Mouse (Mus musculus) MEL (cell line): Measurements from ENCODE around the gene Eci1. TPM values are rescaled to one million over a fixed set of nuclear protein-coding genes. Genes with fewer than 3 reads are reported as not detected.
A peak's percentile ranks its signal among the peaks of the same experiment; 100 is the strongest.

Experiments used
- DNase-seq: peaks from one replicate; pipeline ENCODE4 v3.0.0; 2011; ENCODE audit warnings: low read depth, low spot score
- H3K27ac ChIP-seq: 2 replicates; pipeline ENCODE4 v1.5.1; 2012; ENCODE audit warnings: low read depth, mild to moderate bottlenecking, control low read depth, low read length, moderate library complexity; ENCODE audit not compliant: control insufficient read depth
- H3K27me3 ChIP-seq, 2 experiments: fragments of 150-350 bp in 1 of 2; sonication (generic) in 1 of 2; 2 replicates each; pipeline ENCODE4 v1.6.1; 2012; ENCODE audit warnings: low read length in 2 of 2, mild to moderate bottlenecking in 2 of 2, improper control_type of control experiment in 1 of 2, moderate library complexity in 1 of 2; ENCODE audit not compliant: insufficient read depth in 2 of 2, control insufficient read depth in 1 of 2
- H3K36me3 ChIP-seq, 2 experiments: 2 replicates each; pipeline ENCODE4 v1.6.1; 2012 to 2014; ENCODE audit warnings: low read length in 2 of 2, improper control_type of control experiment in 1 of 2, inconsistent platforms in 1 of 2, mild to moderate bottlenecking in 1 of 2; ENCODE audit not compliant: insufficient read depth in 2 of 2, control insufficient read depth in 1 of 2
- H3K4me1 ChIP-seq, 2 experiments: fragments of 150-350 bp in 1 of 2; sonication (generic) in 1 of 2; 2 replicates each; pipeline ENCODE4 v1.6.1; 2012; ENCODE audit warnings: low read length in 2 of 2, improper control_type of control experiment in 1 of 2, mild to moderate bottlenecking in 1 of 2; ENCODE audit not compliant: insufficient read depth in 2 of 2, control insufficient read depth in 1 of 2
- H3K4me3 ChIP-seq, 2 experiments: fragments of 150-350 bp in 1 of 2; sonication (generic) in 1 of 2; 2 replicates each; pipeline ENCODE4 v1.5.1; 2012; ENCODE audit warnings: low read depth in 2 of 2, low read length in 2 of 2, mild to moderate bottlenecking in 2 of 2, moderate library complexity in 2 of 2, control low read depth in 1 of 2, improper control_type of control experiment in 1 of 2; ENCODE audit not compliant: control insufficient read depth in 1 of 2, insufficient read depth in 1 of 2
- H3K79me2 ChIP-seq: 2 replicates; pipeline ENCODE4 v1.6.1; 2012; ENCODE audit warnings: mild to moderate bottlenecking, low read length, moderate library complexity; ENCODE audit not compliant: control insufficient read depth, poor library complexity, insufficient read depth
- H3K9ac ChIP-seq: 2 replicates; pipeline ENCODE4 v1.6.1; 2012; ENCODE audit warnings: low read depth, mild to moderate bottlenecking, control low read depth, low read length, moderate library complexity; ENCODE audit not compliant: control insufficient read depth, poor library complexity, severe bottlenecking
- H3K9me3 ChIP-seq: fragments of 150-350 bp; sonication (generic); replicated peaks from 2 replicates; pipeline ENCODE4 v1.6.1; 2012; ENCODE audit warnings: mild to moderate bottlenecking, low read length, improper control_type of control experiment, moderate library complexity; ENCODE audit not compliant: insufficient read depth
- BHLHE40 ChIP-seq: IDR thresholded peaks from 2 replicates; pipeline ENCODE4 v1.6.1; 2012; ENCODE audit warnings: low read depth, mild to moderate bottlenecking, inconsistent platforms, low read length, improper control_type of control experiment, borderline replicate concordance
- CHD1 ChIP-seq: IDR thresholded peaks from 2 replicates; pipeline ENCODE4 v1.6.1; 2012; ENCODE audit warnings: low read depth, mild to moderate bottlenecking, inconsistent platforms, low read length, improper control_type of control experiment
- CHD2 ChIP-seq: IDR thresholded peaks from 2 replicates; pipeline ENCODE4 v1.6.1; 2011; ENCODE audit warnings: low read length, improper control_type of control experiment
- CTCF ChIP-seq, 3 experiments: IDR thresholded peaks in 2 of 3; conservative IDR thresholded peaks in 1 of 3; 2 replicates each; pipeline ENCODE4 v1.5.1; 2011 to 2012; ENCODE audit warnings: low read length in 3 of 3, low read depth in 2 of 3, mild to moderate bottlenecking in 2 of 3, improper control_type of control experiment in 1 of 3, inconsistent platforms in 1 of 3, mixed read lengths in 1 of 3, moderate library complexity in 1 of 3; ENCODE audit not compliant: control insufficient read depth in 1 of 3, insufficient read depth in 1 of 3, poor library complexity in 1 of 3, severe bottlenecking in 1 of 3
- ELF1 ChIP-seq: IDR thresholded peaks from 2 replicates; pipeline ENCODE4 v1.6.1; 2014; ENCODE audit warnings: low read depth, mild to moderate bottlenecking, inconsistent platforms, low read length, improper control_type of control experiment, moderate library complexity
- GABPA ChIP-seq: IDR thresholded peaks from 2 replicates; pipeline ENCODE4 v1.6.1; 2012; ENCODE audit warnings: low read depth, mild to moderate bottlenecking, inconsistent platforms, low read length, improper control_type of control experiment, moderate library complexity
- GATA1 ChIP-seq: IDR thresholded peaks from 2 replicates; pipeline ENCODE4 v1.6.1; 2011; ENCODE audit warnings: low read depth, low read length, improper control_type of control experiment
- HCFC1 ChIP-seq: IDR thresholded peaks from 2 replicates; pipeline ENCODE4 v1.6.1; 2012; ENCODE audit warnings: low read depth, mild to moderate bottlenecking, inconsistent platforms, low read length, improper control_type of control experiment, moderate library complexity
- MAFK ChIP-seq: IDR thresholded peaks from 2 replicates; pipeline ENCODE4 v1.6.1; 2011; ENCODE audit warnings: low read depth, mild to moderate bottlenecking, low read length, improper control_type of control experiment, borderline replicate concordance
- MAZ ChIP-seq: IDR thresholded peaks from 2 replicates; pipeline ENCODE4 v1.6.1; 2012; ENCODE audit warnings: low read depth, mild to moderate bottlenecking, inconsistent platforms, low read length, improper control_type of control experiment
- MXI1 ChIP-seq: IDR thresholded peaks from 2 replicates; pipeline ENCODE4 v1.6.1; 2011; ENCODE audit warnings: mild to moderate bottlenecking, low read depth, low read length, improper control_type of control experiment
- MYB ChIP-seq: IDR thresholded peaks from 2 replicates; pipeline ENCODE4 v1.6.1; 2011; ENCODE audit warnings: mild to moderate bottlenecking, low read depth, low read length, improper control_type of control experiment
- NELFE ChIP-seq: IDR thresholded peaks from 2 replicates; pipeline ENCODE4 v1.6.1; 2011; ENCODE audit warnings: low read depth, low read length, improper control_type of control experiment
- POLR2AphosphoS2 ChIP-seq: IDR thresholded peaks from 2 replicates; pipeline ENCODE4 v1.6.1; 2011; ENCODE audit warnings: low read length, improper control_type of control experiment
- POLR2AphosphoS5 ChIP-seq: IDR thresholded peaks from 2 replicates; pipeline ENCODE4 v1.6.1; 2012; ENCODE audit warnings: low read depth, borderline replicate concordance, mild to moderate bottlenecking, inconsistent platforms, low read length, moderate library complexity, mixed read lengths
- RAD21 ChIP-seq: IDR thresholded peaks from 2 replicates; pipeline ENCODE4 v1.6.1; 2011; ENCODE audit warnings: mild to moderate bottlenecking, low read depth, low read length, improper control_type of control experiment
- SIN3A ChIP-seq: IDR thresholded peaks from 2 replicates; pipeline ENCODE4 v1.6.1; 2012; ENCODE audit warnings: low read length, improper control_type of control experiment, inconsistent platforms
- SMC3 ChIP-seq: IDR thresholded peaks from 2 replicates; pipeline ENCODE4 v1.6.1; 2011; ENCODE audit warnings: low read depth, low read length, improper control_type of control experiment
- TAL1 ChIP-seq: IDR thresholded peaks from 2 replicates; pipeline ENCODE4 v1.6.1; 2012; ENCODE audit warnings: mild to moderate bottlenecking, inconsistent platforms, low read length, moderate library complexity, mixed read lengths
- TBP ChIP-seq: IDR thresholded peaks from 2 replicates; pipeline ENCODE4 v1.8.0; 2011; ENCODE audit warnings: low read depth, low read length, improper control_type of control experiment
- USF1 ChIP-seq: IDR thresholded peaks from 2 replicates; pipeline ENCODE4 v1.6.1; 2014; ENCODE audit warnings: low read depth, mild to moderate bottlenecking, inconsistent platforms, low read length, improper control_type of control experiment, moderate library complexity
- ZC3H11A ChIP-seq: IDR thresholded peaks from 2 replicates; pipeline ENCODE4 v1.6.1; 2012; ENCODE audit warnings: low read depth, mild to moderate bottlenecking, inconsistent platforms, low read length, improper control_type of control experiment
- ZKSCAN1 ChIP-seq: IDR thresholded peaks from 2 replicates; pipeline ENCODE4 v1.6.1; 2012; ENCODE audit warnings: low read depth, mild to moderate bottlenecking, inconsistent platforms, low read length, improper control_type of control experiment, moderate library complexity
- ZNF384 ChIP-seq: IDR thresholded peaks from 2 replicates; pipeline ENCODE4 v1.6.1; 2012; ENCODE audit warnings: low read depth, mild to moderate bottlenecking, inconsistent platforms, low read length, improper control_type of control experiment
- polyA plus RNA-seq, 2 experiments: library from polyadenylated mRNA; stranded (reverse) in 1 of 2; unstranded in 1 of 2; fragments of >175 nt in 1 of 2; fragments of >200 nt in 1 of 2; gene quantifications; 2 replicates each; pipeline versions ENCODE4 v1.2.1 to v1.2.4; 2012; ENCODE audit warnings: low replicate concordance in 2 of 2, low read depth in 1 of 2; ENCODE audit not compliant: insufficient read length in 2 of 2, insufficient read depth in 1 of 2, missing spikeins in 1 of 2
- total RNA-seq: library from RNA; depleted of rRNA; stranded (reverse); fragments of 300-350 nt; gene quantifications from 2 replicates; pipeline ENCODE4 v1.2.3, GENCODE M21; 2012

Eci1 gene
- total and polyA plus RNA-seq, 3 experiments: 48.6 to 65.6 TPM; not detected in 1

GRCm38 (mm10) chr17:24391149-24391548 lies 35.3 kb upstream of the Eci1 start:
- Histone ChIP-seq H3K9me3 (no peaks in the 10 kb centered on the region), H3K27ac (no peak overlapping the region), H3K79me2 (no peaks in the 10 kb centered on the region), H3K36me3 (peaks cover 0 to 5% of the 10 kb centered on the region in 2 experiments; a peak in 2 of 4 replicates), H3K4me3 (no peak overlapping the region), H3K4me1 (no peaks in the 10 kb centered on the region), H3K9ac (no peak overlapping the region), H3K27me3 (no peaks in the 10 kb centered on the region)
- DNase-seq: peak; percentile 35
- TF ChIP-seq SIN3A (no peak), ZKSCAN1 (no peak), POLR2AphosphoS2 (no peak), MYB (no peak), BHLHE40 (no peak), TBP (no peak), SMC3 (peak; percentile 32; the same call in 1 of the 2 replicates), MAFK (no peak), CTCF (IDR thresholded peaks at IDR 0.05 in 2 of 3, conservative IDR thresholded peaks at IDR 0.05 in 1 of 3; ENCODE audit: control insufficient read depth in 1 of 3, insufficient read depth in 1 of 3, low read depth in 2 of 3, low read length in 3 of 3, poor library complexity in 1 of 3, severe bottlenecking in 1 of 3) (peak; percentile 39 to 72 (median 57)), RAD21 (peak; percentile 13), ELF1 (no peak), ZC3H11A (no peak)

- Histone ChIP-seq H3K4me3 (no peak overlapping the region), H3K27ac (no peak overlapping the region), H3K9me3 (no peaks in the 10 kb centered on the region), H3K9ac (no peak overlapping the region), H3K27me3 (no peaks in the 10 kb centered on the region), H3K4me1 (no peaks in the 10 kb centered on the region), H3K36me3 (peaks cover 0 to 9% of the 10 kb centered on the region in 2 experiments; a peak in 2 of 4 replicates), H3K79me2 (no peaks in the 10 kb centered on the region)
- DNase-seq: no peak
- TF ChIP-seq CTCF (IDR thresholded peaks at IDR 0.05 in 2 of 3, conservative IDR thresholded peaks at IDR 0.05 in 1 of 3; ENCODE audit: control insufficient read depth in 1 of 3, insufficient read depth in 1 of 3, low read depth in 2 of 3, low read length in 3 of 3, poor library complexity in 1 of 3, severe bottlenecking in 1 of 3) (no peak), TAL1 (no peak), NELFE (no peak), GABPA (no peak), GATA1 (no peak), CHD1 (no peak), CHD2 (no peak), USF1 (no peak), TBP (no peak), ZKSCAN1 (no peak), SIN3A (no peak), SMC3 (no peak), MYB (no peak), POLR2AphosphoS5 (no peak), HCFC1 (no peak), MXI1 (no peak), MAZ (no peak), BHLHE40 (no peak), ZNF384 (no peak)
Observed at GRCm38 (mm10) chr17:24393527-24393926, 32.9 kb upstream of the Eci1 start.
